22 mouse cellular contexts compared by ENCODE assay signal in the genomic region with DNA sequence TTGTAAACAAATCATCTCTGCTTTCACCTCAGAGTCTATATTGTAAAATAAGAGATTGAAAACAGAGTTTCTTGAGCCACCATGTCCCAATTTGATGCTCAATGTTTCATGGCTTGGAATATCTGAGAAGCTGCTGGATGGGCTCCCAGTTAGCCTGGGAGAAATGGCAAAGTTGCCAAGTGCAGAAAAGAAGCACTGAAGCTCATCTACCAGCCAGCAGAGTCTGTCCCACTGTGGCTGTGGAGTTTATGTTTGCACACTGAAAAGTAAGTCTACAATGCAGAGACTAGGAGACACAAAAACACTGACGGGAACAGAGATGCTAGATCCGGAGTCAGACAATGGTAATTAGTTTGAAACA.
DNase-seq lines count a peak whose midpoint lies in the region; ATAC-seq and TF ChIP-seq lines count a peak whose summit lies in the region.
"Had no signal": no experiment of that assay in that cellular context is flagged by ENCODE, and none has a peak within 500 bp of the region (broad histone marks: within the 10 kb centered on the region; RNA-seq: fewer than 3 reads in every experiment).

No protein-coding gene starts in this region.

- no peaks in the 10 kb centered on the region for H3K27me3 ChIP-seq in hindbrain, postnatal 0 days (ENCODE audit: insufficient read depth, low read length)
- H3K27me3 ChIP-seq in hindbrain, embryonic 16.5 days (replicated peaks; ENCODE audit: control insufficient read depth, insufficient read depth, low read length) = no peaks in the 10 kb centered on the region
- no peaks in the 10 kb centered on the region for H3K27me3 ChIP-seq in intestine, embryonic 15.5 days (replicated peaks)
- H3K27me3 ChIP-seq: embryonic facial prominence, embryonic 15.5 days; heart, embryonic 15.5 days; limb, embryonic 15.5 days; liver, embryonic 15.5 days; megakaryocyte, embryonic 14.5 days; Patski had no signal

- H3K9me3 ChIP-seq in hindbrain, postnatal 0 days (ENCODE audit: low read length) = no peaks in the 10 kb centered on the region
- no peaks in the 10 kb centered on the region for H3K9me3 ChIP-seq in hindbrain, embryonic 16.5 days (ENCODE audit: control insufficient read depth, low read length)
- H3K9me3 ChIP-seq in intestine, embryonic 15.5 days = no peaks in the 10 kb centered on the region
- H3K9me3 ChIP-seq: embryonic facial prominence, embryonic 15.5 days; heart, embryonic 15.5 days; limb, embryonic 15.5 days; liver, embryonic 15.5 days; megakaryocyte, embryonic 14.5 days had no signal

- no peak for TF ChIP-seq CTCF in hindbrain, postnatal 0 days (IDR thresholded peaks at IDR 0.05; ENCODE audit: low read depth)

- 66% methylated on average over 2 of the region's 2 CpGs for WGBS in hindbrain, postnatal 0 days
- 74% methylated on average over 2 of the region's 2 CpGs for WGBS in hindbrain, embryonic 16.5 days
- WGBS in intestine, embryonic 15.5 days = 91% methylated on average over 2 of the region's 2 CpGs

- peak; percentile 39 to 63 for DNase-seq in cerebellum, postnatal 14 days
- peak; percentile 13 for DNase-seq in hindbrain, postnatal 0 days (ENCODE audit: low spot score)
- peak; percentile 36 for DNase-seq in right cerebral cortex, adult 18-20 months
- no peak for DNase-seq in right cerebral cortex, postnatal 36 days (ENCODE audit: low spot score in 2 of 2)
- DNase-seq: adrenal gland, postnatal 10 days; cerebellum, adult 8-10 months; gastrocnemius, postnatal 14 days; lung, postnatal 10 days; midbrain, embryonic 14.5 days; thymus, postnatal 14 days had no signal

- no peak for ATAC-seq in cerebellum, adult (ENCODE audit: insufficient number of reproducible peaks, low FRiP score, low TSS enrichment)
- no peak for ATAC-seq in hindbrain, postnatal 0 days
- ATAC-seq in hindbrain, embryonic 16.5 days = no peak
- no peak for ATAC-seq in intestine, embryonic 15.5 days
- ATAC-seq: CD4-positive, CD25-positive, alpha-beta regulatory T cell, adult 4 months; Patski had no signal

- H3K4me2 ChIP-seq in hindbrain, postnatal 0 days (ENCODE audit: low read depth, low read length) = no peak overlapping the region
- H3K4me2 ChIP-seq in hindbrain, embryonic 16.5 days (ENCODE audit: low read length) = no peak overlapping the region
- no peak overlapping the region for H3K4me2 ChIP-seq in intestine, embryonic 15.5 days (replicated peaks)
- H3K4me2 ChIP-seq: embryonic facial prominence, embryonic 15.5 days; heart, embryonic 15.5 days; limb, embryonic 15.5 days; liver, embryonic 15.5 days had no signal

- no peak overlapping the region for H3K4me3 ChIP-seq in hindbrain, postnatal 0 days (ENCODE audit: low read length)
- no peak overlapping the region for H3K4me3 ChIP-seq in hindbrain, embryonic 16.5 days (ENCODE audit: low read length)
- no peak overlapping the region for H3K4me3 ChIP-seq in intestine, embryonic 15.5 days (replicated peaks)
- H3K4me3 ChIP-seq: embryonic facial prominence, embryonic 15.5 days; heart, embryonic 15.5 days; limb, embryonic 15.5 days; liver, embryonic 15.5 days; megakaryocyte, embryonic 14.5 days; myocyte had no signal

- H3K36me3 ChIP-seq in hindbrain, postnatal 0 days (ENCODE audit: insufficient read depth, low read length) = no peaks in the 10 kb centered on the region
- H3K36me3 ChIP-seq in hindbrain, embryonic 16.5 days (ENCODE audit: control insufficient read depth, insufficient read depth, low read length) = no peaks in the 10 kb centered on the region
- H3K36me3 ChIP-seq in intestine, embryonic 15.5 days = no peaks in the 10 kb centered on the region
- H3K36me3 ChIP-seq: embryonic facial prominence, embryonic 15.5 days; heart, embryonic 15.5 days; limb, embryonic 15.5 days; liver, embryonic 15.5 days had no signal

- H3K27ac ChIP-seq in hindbrain, postnatal 0 days = no peak overlapping the region
- no peak overlapping the region for H3K27ac ChIP-seq in hindbrain, embryonic 16.5 days (ENCODE audit: low read depth, low read length)
- no peak overlapping the region for H3K27ac ChIP-seq in intestine, embryonic 15.5 days
- H3K27ac ChIP-seq: embryonic facial prominence, embryonic 15.5 days; heart, embryonic 15.5 days; limb, embryonic 15.5 days; liver, embryonic 15.5 days; stomach, postnatal 0 days had no signal

- H3K4me1 ChIP-seq in hindbrain, postnatal 0 days (ENCODE audit: insufficient read depth, low read length) = no peaks in the 10 kb centered on the region
- no peaks in the 10 kb centered on the region for H3K4me1 ChIP-seq in hindbrain, embryonic 16.5 days (ENCODE audit: control insufficient read depth, insufficient read depth, low read depth, low read length)
- no peaks in the 10 kb centered on the region for H3K4me1 ChIP-seq in intestine, embryonic 15.5 days (replicated peaks)
- H3K4me1 ChIP-seq: embryonic facial prominence, embryonic 15.5 days; limb, embryonic 15.5 days; liver, embryonic 15.5 days; megakaryocyte, embryonic 14.5 days had no signal

- no peak overlapping the region for H3K9ac ChIP-seq in hindbrain, postnatal 0 days (replicated peaks; ENCODE audit: low read length)
- no peak overlapping the region for H3K9ac ChIP-seq in hindbrain, embryonic 16.5 days (ENCODE audit: low read depth, low read length)
- no peak overlapping the region for H3K9ac ChIP-seq in intestine, embryonic 15.5 days
- H3K9ac ChIP-seq: embryonic facial prominence, embryonic 15.5 days; heart, embryonic 15.5 days; limb, embryonic 15.5 days; liver, embryonic 15.5 days had no signal

Comparison
In these comparisons a context has a peak if more than half of its experiments do, and no peak if none do; other contexts are left out.
1. DNase-seq: peak in cerebellum, postnatal 14 days (2 of 2), hindbrain, postnatal 0 days (single experiment) and right cerebral cortex, adult 18-20 months (single experiment); none in right cerebral cortex, postnatal 36 days (0 of 2).